Mouse (Mus musculus) adrenal gland, adult (tissue): ENCODE results near the gene C1ql3.

Experiments used
- DNase-seq, 2 experiments: peaks; one replicate each; pipeline ENCODE4 v3.0.0; 2022 to 2023; ENCODE audit warnings: low spot score in 1 of 2; ENCODE audit not compliant: inconsistent age in 2 of 2

Gene C1ql3

GRCm38 (mm10) chr2:13011472-13011871 is at the start of gene C1ql3:
Gene C1ql3, minus strand, starts transcription at chr2:13011806.
- DNase-seq, result peak; percentile 8 to 29

GRCm38 (mm10) chr2:13060426-13061170 is 49.0 kb upstream of the C1ql3 start:
- no peak for DNase-seq

GRCm38 (mm10) chr2:13048649-13049048 is 37.0 kb upstream of the C1ql3 start:
- no peak for DNase-seq

DNA sequence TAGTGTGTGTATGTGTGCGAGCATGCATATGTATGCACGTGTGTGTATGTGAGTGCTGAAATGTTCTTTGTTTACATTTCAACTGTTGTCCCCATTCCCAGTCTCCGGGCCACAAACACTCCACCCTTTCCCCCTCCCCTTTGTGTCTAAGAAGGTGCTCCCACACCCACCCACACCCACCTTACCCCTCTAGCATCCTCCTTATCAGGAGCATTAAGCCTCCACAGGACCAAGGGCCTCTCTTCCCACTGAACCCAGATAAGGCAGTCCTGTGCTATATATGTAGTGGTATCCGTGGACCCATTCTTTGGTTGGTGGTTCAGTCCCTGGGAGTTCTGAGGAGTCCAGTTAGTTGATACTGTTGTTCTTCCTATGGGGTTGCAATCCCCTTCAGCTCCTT is 32.9 kb upstream of the C1ql3 start:
- no peak for DNase-seq

DNA sequence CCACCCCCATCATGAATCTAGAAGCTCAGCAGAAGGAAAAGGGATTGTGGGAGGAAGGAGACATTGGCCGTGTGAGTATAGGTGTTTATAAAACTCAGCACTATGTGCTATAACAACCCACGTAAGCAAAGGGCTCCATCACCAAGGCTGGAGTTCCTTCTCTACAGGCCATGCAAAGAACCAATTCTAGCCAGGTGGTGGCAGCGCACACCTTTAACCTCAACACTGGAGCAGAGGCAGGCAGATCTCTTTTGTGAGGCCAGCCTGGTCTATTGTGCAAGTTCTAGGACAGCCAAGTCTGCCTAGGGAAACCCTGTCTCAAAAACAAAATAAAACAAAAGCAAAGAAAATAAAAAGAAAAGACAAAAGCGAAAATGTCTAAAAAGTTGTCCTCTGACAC is 28.2 kb upstream of the C1ql3 start:
- DNase-seq, result no peak

GRCm38 (mm10) chr2:13038772-13039171 is 27.2 kb upstream of the C1ql3 start:
- no peak for DNase-seq

DNA sequence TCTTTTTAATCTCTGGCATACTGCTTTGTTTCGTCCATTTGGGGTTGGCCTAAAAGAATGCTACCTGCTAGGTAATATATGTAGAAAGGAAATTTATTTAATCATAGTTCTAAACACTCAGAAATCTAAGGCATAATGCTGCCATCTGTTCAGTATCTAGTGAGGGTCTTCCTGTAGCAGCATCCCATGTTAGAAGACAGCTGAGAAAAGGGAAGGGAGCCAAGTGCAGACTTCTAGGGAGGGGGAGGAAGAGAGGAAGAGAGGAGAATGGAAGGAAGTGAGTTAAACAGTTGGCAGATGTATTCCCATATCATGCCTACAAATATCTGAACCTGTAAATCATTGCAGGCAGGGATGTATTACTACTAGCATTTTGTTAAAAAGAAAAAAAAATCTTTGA is 7.3 kb upstream of the C1ql3 start:
- no peak for DNase-seq

- DNase-seq, result no peak
These were observed 6.8 kb upstream of the C1ql3 start for GRCm38 (mm10) chr2:13018382-13018781.

GRCm38 (mm10) chr2:13011973-13012372 is 367 bp upstream of the C1ql3 start:
- no peak for DNase-seq

- peak; percentile 28 to 72 for DNase-seq
These were observed 905 bp downstream of the C1ql3 start for GRCm38 (mm10) chr2:13010460-13011341.

DNA sequence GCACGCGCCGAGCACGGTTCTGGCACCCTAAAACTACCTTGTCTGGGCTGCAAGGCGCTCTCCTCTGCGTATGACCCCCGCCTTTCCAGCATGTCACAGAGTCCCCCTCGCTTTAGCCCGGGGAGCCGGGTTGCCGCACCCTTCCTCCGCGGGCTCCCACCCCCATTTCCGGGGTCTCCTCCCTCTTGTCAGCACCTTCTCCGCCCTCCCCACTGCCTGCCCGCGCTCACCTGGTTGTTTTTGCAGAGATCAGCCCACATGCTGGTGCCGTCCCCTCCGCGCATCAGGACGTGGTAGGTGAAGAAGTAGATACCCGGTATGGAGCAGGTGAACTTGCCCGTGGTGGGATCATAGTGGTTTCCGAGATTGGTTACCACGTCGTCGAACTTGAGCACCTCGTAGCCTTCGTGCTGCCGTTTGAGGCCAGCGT is 1.6 kb downstream of the C1ql3 start:
- peak in 1 of 2 experiments; percentile 37 for DNase-seq

DNA sequence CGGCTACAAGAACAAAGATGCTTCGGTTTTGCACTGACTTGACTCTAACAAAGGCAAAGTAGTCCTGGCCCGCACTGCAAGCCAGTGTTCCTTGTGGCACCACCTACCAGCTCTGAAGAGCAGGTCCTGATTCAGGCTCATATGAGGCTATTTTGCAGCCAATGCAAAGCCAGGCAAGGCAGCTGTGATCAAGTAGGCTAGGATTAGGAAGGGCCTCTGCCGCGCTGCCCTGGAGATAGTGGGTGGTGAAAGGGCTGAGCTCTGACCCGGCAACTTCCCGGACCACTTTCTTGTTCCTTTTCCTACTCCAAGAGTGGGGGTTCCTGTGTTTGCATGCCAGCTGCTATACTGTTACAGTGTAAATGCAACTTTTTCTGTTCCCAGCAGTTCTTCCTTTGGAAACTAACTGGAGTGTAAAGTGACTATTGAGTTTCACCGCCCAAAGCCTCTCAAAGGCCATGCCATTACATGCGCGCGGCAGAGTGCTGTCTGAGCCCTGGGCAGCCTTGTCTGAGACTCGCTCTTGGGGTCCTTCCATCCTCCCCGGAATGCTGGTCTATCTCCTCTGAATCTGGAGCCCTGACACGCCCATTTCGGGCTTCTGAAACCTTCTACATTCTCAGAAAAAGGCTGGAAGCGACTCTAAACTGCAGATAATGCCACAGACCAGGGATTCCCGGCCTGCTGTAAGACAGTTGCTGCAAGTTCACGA is 2.2 kb downstream of the C1ql3 start:
- DNase-seq, result peak in 1 of 2 experiments; percentile 21

DNA sequence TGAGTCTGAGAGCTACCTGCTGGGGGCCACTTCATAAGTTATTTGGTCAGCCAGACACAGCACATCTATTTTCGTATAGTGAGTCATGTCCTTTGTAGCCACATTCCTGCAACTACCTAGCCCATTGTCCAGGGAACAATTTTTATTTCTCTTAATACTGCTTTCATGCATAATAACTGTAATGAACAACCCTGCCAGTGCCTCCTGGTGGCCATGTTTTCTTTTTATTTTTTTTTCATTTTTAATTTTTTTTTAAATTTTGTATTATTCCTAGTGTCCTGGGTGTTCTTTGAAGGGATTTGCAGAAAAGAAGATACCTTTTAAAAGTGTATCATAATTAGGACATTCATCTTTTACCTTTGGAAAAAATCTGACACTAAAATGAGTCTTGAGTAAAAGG is 3.2 kb downstream of the C1ql3 start:
- DNase-seq, result no peak

DNA sequence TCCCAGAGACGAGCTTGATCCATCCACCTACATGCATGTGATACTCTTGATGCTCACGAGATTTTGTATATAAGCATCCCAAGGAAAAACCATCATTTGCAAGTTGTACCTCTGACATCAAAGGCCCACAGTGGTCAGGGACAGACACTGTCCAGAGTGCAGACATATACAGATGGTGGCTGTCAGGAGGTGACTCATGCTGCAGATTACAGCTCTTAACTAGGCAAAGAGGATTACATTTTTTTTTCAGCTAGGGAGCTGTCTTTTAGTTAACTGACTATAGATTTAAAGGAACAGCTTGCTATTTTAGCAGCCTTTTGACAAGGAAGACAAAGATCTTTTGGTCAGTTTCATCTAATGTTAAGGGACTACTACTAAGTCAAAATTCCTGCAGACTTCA is 11.6 kb downstream of the C1ql3 start:
- peak in 1 of 2 experiments; percentile 26 for DNase-seq

DNA sequence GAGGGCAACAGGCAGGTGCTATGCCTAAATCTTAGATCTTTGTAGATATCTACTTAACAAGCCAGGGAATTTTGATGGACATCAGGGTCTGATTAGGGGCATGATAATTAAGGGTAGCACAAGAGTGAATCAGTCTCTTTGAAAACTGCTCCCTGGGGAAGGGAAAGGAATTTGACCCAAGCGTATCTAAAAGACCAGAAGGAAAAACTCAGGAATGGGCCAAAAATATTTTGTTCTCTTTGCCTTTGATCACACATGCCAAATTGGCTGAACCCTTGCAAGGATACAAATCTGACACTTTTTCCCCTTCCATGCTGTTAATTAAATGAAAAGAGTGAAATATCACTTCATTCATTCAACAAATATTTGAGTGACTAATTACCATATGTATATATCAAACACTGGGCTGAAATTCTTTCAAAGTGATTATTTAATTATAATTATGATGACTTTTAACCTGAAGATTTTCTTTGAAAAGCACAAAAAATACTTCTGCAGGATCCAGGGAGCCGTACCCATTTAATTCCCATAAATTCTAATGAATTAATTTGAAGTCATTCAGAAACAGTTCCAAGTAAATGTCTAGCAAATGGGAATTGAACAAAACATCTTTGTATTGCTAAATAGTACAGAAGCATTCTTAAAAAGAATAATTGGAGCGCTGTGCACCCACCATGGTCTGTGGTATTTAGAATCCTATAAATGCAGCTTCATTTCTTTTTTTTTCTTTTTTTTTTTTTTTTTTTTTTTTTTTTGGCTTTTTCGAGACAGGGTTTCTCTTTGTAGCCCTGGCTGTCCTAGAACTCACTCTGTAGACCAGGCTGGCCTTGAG is 26.5 kb downstream of the C1ql3 start:
- DNase-seq, result no peak

- DNase-seq, result no peak
These were observed 32.8 kb downstream of the C1ql3 start for GRCm38 (mm10) chr2:12978771-12979170.

DNA sequence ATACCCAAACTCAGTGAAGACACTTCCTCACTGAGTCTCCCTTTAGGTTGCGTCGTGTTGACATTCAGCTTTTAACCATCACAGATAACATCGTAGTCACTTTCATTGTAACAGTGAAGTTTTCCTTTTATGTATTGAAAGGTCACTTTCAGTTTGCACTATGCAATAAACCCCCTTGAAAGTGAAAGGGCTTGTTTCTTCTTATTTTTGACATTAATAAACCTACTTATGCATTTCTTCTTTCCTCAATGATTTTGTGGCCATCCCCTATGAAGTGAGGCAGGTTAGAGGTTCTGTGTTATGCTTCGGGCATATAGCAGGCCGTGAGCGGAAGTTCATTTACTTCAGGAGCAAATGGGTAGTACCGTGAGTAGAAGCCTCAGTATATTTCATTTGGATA is 34.2 kb downstream of the C1ql3 start:
- DNase-seq, result no peak

DNA sequence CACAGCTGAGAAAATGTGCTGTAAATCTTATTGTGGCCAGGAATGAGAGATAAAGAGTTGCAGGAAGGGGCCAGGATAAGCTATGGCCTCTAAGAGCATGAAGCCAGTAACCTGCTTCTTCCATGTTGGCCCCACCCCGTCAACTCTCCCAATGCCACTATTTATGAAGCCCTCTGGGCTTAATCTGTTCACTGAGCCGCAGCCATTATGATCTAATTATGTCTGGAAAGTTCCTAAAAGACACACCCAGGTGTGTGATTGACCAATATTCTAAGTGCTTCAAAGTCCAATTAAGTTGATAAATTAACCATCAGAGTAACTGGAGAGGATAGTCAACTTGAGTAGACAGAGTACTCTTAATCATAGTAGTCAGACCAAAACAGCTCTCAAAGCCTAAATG is 37.9 kb downstream of the C1ql3 start:
- DNase-seq, result no peak

DNA sequence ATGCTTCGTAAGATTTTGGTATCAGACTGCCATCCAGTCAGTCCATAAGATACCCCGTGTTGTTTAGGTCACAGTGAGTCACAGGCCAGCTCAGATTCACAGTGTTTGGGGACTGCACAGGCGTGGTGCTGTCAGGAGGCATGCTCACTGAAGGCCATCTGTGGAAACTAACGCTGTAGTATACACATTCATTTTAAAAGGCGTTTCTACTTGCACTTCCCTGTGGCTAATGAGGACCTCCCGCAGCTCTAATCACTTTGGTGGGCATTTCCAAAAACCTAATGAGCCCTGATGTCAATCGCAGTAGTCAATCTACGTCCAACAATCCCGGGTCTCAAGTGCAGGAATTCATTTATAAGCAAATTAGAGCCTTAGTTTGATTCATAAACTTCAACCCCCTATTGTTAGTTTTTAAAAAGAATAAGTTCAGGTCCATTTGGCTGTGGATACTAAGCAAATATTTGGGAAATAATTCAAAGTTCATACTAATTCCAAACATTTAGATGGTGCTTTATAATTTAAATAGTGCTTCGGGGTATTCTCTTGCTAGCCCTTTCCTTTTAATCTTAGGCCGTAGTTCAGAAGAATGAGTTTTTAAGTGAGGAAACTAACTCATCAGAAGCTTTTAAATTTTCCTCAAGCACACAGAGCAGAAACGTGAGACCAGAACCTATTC is 41.4 kb downstream of the C1ql3 start:
- no peak for DNase-seq
